9 mouse cellular contexts compared by ENCODE assay signal in the genomic region with DNA sequence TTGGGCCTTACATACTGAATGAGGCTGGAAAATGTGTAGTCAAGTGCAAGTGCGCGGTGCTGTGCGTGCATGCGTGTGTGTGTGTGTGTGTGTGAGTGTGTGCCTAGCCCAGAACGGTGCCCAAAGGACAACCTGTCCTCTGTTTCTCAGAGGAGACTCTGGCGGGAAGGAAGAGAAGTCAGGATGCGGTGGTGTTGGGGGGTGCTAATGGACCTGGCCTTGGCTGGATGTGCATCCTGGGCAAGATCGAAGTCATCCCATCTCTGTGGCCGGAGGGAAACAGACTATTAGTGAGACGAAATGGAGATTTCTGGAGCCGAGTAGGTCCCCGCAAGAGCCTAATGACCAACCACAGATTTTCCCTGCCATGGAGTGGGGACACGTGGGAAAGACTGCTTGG. TPM values are rescaled to one million over a fixed set of nuclear protein-coding genes. Genes with fewer than 3 reads are reported as not detected.
DNase-seq lines count a peak whose midpoint lies in the region; ATAC-seq and TF ChIP-seq lines count a peak whose summit lies in the region.
"Had no signal": no experiment of that assay in that cellular context is flagged by ENCODE, and none has a peak within 500 bp of the region (broad histone marks: within the 10 kb centered on the region; RNA-seq: fewer than 3 reads in every experiment).

No protein-coding gene starts in this region.

- H3K9ac ChIP-seq in CH12.LX (ENCODE audit: insufficient read depth, low read depth) = peak overlapping the region; percentile 36
- peak overlapping the region; percentile 50; the same call in 1 of the 2 replicates for H3K9ac ChIP-seq in kidney, embryonic 14.5 days (ENCODE audit: low read depth, low read length)
- peak overlapping the region; percentile 56 for H3K9ac ChIP-seq in midbrain, embryonic 11.5 days (ENCODE audit: low read length)

- no peaks in the 10 kb centered on the region for H3K27me3 ChIP-seq in CH12.LX (replicated peaks)
- no peaks in the 10 kb centered on the region for H3K27me3 ChIP-seq in forebrain, embryonic 10.5 days (ENCODE audit: poor library complexity, severe bottlenecking)
- H3K27me3 ChIP-seq in kidney, embryonic 14.5 days (ENCODE audit: control insufficient read depth, insufficient read depth, low read length) = no peaks in the 10 kb centered on the region
- no peaks in the 10 kb centered on the region for H3K27me3 ChIP-seq in midbrain, embryonic 11.5 days (ENCODE audit: control insufficient read depth, insufficient read depth, low read length)

- no peak for ATAC-seq in kidney, embryonic 14.5 days (ENCODE audit: low FRiP score, low TSS enrichment)
- ATAC-seq in midbrain, embryonic 11.5 days (ENCODE audit: low FRiP score) = no peak
- ATAC-seq in erythroid progenitor cell, adult 5-6 weeks (replicated peaks; ENCODE audit: low FRiP score, poor library complexity, severe bottlenecking) = no peak

- no peak for TF ChIP-seq CTCF in CH12.LX (conservative IDR thresholded peaks at IDR 0.05 in 1 of 2, IDR thresholded peaks at IDR 0.05 in 1 of 2; ENCODE audit: low read depth in 2 of 2, low read length in 2 of 2)

- TF ChIP-seq EP300 in CH12.LX (IDR thresholded peaks at IDR 0.05; ENCODE audit: low read length) = no peak

- no peaks in the 10 kb centered on the region; the same call in 1 of the 2 replicates for H3K79me2 ChIP-seq in CH12.LX (replicated peaks; ENCODE audit: control insufficient read depth, extremely low read depth, insufficient read depth, poor library complexity, severe bottlenecking)

- H3K4me2 ChIP-seq in CH12.LX (ENCODE audit: insufficient read depth, low read depth, poor library complexity, severe bottlenecking) = peak overlapping the region; percentile 98
- H3K4me2 ChIP-seq in kidney, embryonic 14.5 days (replicated peaks; ENCODE audit: low read depth, low read length) = peak overlapping the region; percentile 89
- H3K4me2 ChIP-seq in midbrain, embryonic 11.5 days = peak overlapping the region; percentile 91

- H3K4me3 ChIP-seq in CH12.LX (replicated peaks in 1 of 3; ENCODE audit: low read depth in 2 of 3, low read length in 2 of 3, poor library complexity in 1 of 3) = peak overlapping the region; percentile 77 to 96 (median 87)
- H3K4me3 ChIP-seq in forebrain, embryonic 10.5 days = peak overlapping the region; percentile 72
- peak overlapping the region; percentile 73 for H3K4me3 ChIP-seq in kidney, embryonic 14.5 days (ENCODE audit: low read length)
- H3K4me3 ChIP-seq in midbrain, embryonic 11.5 days (ENCODE audit: low read depth, low read length) = peak overlapping the region; percentile 63

- in situ Hi-C loops in CH12.LX (cut with MboI; ENCODE audit: low pct_ligation_motif_present, low pct_unique_long_range_greater_than_20kb, low sequenced_read_pairs) = loop anchor here (10.0 kb wide), 1 partner anchor 86 kb away; no protein-coding TSS in a partner anchor

- H3K36me3 ChIP-seq in CH12.LX (replicated peaks in 1 of 2; ENCODE audit: control insufficient read depth in 1 of 2, insufficient read depth in 1 of 2, low read length in 1 of 2) = peaks cover 25 to 49% of the 10 kb centered on the region in 2 experiments
- H3K36me3 ChIP-seq in forebrain, embryonic 10.5 days (replicated peaks) = peaks cover 26% of the 10 kb centered on the region
- H3K36me3 ChIP-seq in kidney, embryonic 14.5 days (ENCODE audit: control insufficient read depth, insufficient read depth, low read length) = peaks cover 16% of the 10 kb centered on the region
- H3K36me3 ChIP-seq in midbrain, embryonic 11.5 days (ENCODE audit: control insufficient read depth, insufficient read depth, low read length) = 0 out of 2 replicates have a peak, but pooled peaks cover 2% of the 10 kb centered on the region

- TF ChIP-seq RAD21 in CH12.LX (IDR thresholded peaks at IDR 0.05; ENCODE audit: low read depth, low read length) = no peak

- no peak for TF ChIP-seq POLR2A in CH12.LX (IDR thresholded peaks at IDR 0.05; ENCODE audit: low read depth, low read length)

- peaks cover 16 to 43% of the 10 kb centered on the region in 2 experiments for H3K4me1 ChIP-seq in CH12.LX (ENCODE audit: control insufficient read depth in 1 of 2, insufficient read depth in 2 of 2)
- H3K4me1 ChIP-seq in forebrain, embryonic 10.5 days = peaks cover 44% of the 10 kb centered on the region
- H3K4me1 ChIP-seq in kidney, embryonic 14.5 days (ENCODE audit: control insufficient read depth, insufficient read depth, low read length) = peaks cover 21% of the 10 kb centered on the region; the same call in 1 of the 2 replicates
- peaks cover 18% of the 10 kb centered on the region for H3K4me1 ChIP-seq in midbrain, embryonic 11.5 days (ENCODE audit: control insufficient read depth, insufficient read depth, low read length)

- WGBS in forebrain, embryonic 10.5 days = 11% methylated on average over 13 of the region's 13 CpGs
- 7% methylated on average over 13 of the region's 13 CpGs for WGBS in kidney, embryonic 14.5 days
- 13% methylated on average over 13 of the region's 13 CpGs for WGBS in midbrain, embryonic 11.5 days

- dilution Hi-C loops in CH12.LX (cut with MboI; ENCODE audit: extremely low pct_ligation_motif_present, extremely low pct_unique_long_range_greater_than_20kb, low sequenced_read_pairs) = no loop called here

- DNase-seq in cerebellum, adult 11 months = peak; percentile 43
- no peak for DNase-seq in cerebellum, adult 9-10 months
- DNase-seq in CH12.LX (ENCODE audit: extremely low read depth) = no peak
- DNase-seq in forebrain, embryonic 10.5 days (ENCODE audit: extremely low spot score, low spot score) = peak; percentile 43
- DNase-seq in midbrain, embryonic 11.5 days (ENCODE audit: low spot score, missing footprints) = peak; percentile 92
- no peak for DNase-seq in frontal cortex, postnatal 36 days (ENCODE audit: low spot score in 2 of 2)

- H3K9me3 ChIP-seq in CH12.LX (replicated peaks; ENCODE audit: low read length) = no peaks in the 10 kb centered on the region
- H3K9me3 ChIP-seq in forebrain, embryonic 10.5 days = no peaks in the 10 kb centered on the region
- no peaks in the 10 kb centered on the region for H3K9me3 ChIP-seq in kidney, embryonic 14.5 days (ENCODE audit: control insufficient read depth, low read length)
- no peaks in the 10 kb centered on the region for H3K9me3 ChIP-seq in midbrain, embryonic 11.5 days (ENCODE audit: control insufficient read depth, low read length)

- peak overlapping the region; percentile 85 for H3K27ac ChIP-seq in CH12.LX (ENCODE audit: insufficient read depth, low read depth)
- peak overlapping the region; percentile 97 for H3K27ac ChIP-seq in forebrain, embryonic 10.5 days
- peak overlapping the region; percentile 86 for H3K27ac ChIP-seq in kidney, embryonic 14.5 days (ENCODE audit: low read depth, low read length)
- peak overlapping the region; percentile 52 for H3K27ac ChIP-seq in midbrain, embryonic 11.5 days (ENCODE audit: low read depth, low read length)

RNA-seq across cellular contexts. Expression of a gene that starts 0.5 kb away (rescaled TPM):
- 22.9 and 25.2 TPM in 2 replicates for total RNA-seq in CH12.LX (2012; rRNA removed)
- total RNA-seq in CH12.LX (2014; rRNA removed) = 21.5 and 22.1 TPM in 2 replicates
- 40.0 and 44.6 TPM in 2 replicates for polyA plus RNA-seq in CH12.LX (2012; ENCODE audit: insufficient read length, low read depth)
- polyA plus RNA-seq in forebrain, embryonic 10.5 days (2016; fragmentation: Nextera tagmentation; extraction: Ambion mirVana) = 43.8 and 49.9 TPM in 2 replicates
- 29.7 and 37.1 TPM in 2 replicates for polyA plus RNA-seq in kidney, embryonic 14.5 days (2014; fragmentation: Nextera tagmentation; extraction: Ambion mirVana)
- 21.2 and 23.6 TPM in 2 replicates for polyA plus RNA-seq in midbrain, embryonic 11.5 days (2014; fragmentation: Nextera tagmentation; extraction: Ambion mirVana)
- not detected in 2 replicates for total RNA-seq in erythroid progenitor cell, adult 5-6 weeks (2015; ENCODE audit: low replicate concordance)
- total RNA-seq in erythroid progenitor cell, adult 5-6 weeks (2017; ENCODE audit: low replicate concordance) = 7.1 TPM in 1 of 2 replicates, not detected in the other

RNA-seq across cellular contexts. Expression of a gene that starts 0.5 kb away (rescaled TPM):
- 23.6 and 32.0 TPM in 2 replicates for total RNA-seq in CH12.LX (2012; rRNA removed)
- total RNA-seq in CH12.LX (2014; rRNA removed) = 17.4 and 20.2 TPM in 2 replicates
- 25.0 and 26.0 TPM in 2 replicates for polyA plus RNA-seq in CH12.LX (2012; ENCODE audit: insufficient read length, low read depth)
- polyA plus RNA-seq in forebrain, embryonic 10.5 days (2016; fragmentation: Nextera tagmentation; extraction: Ambion mirVana) = 22.7 and 22.8 TPM in 2 replicates
- 32.8 and 36.8 TPM in 2 replicates for polyA plus RNA-seq in kidney, embryonic 14.5 days (2014; fragmentation: Nextera tagmentation; extraction: Ambion mirVana)
- polyA plus RNA-seq in midbrain, embryonic 11.5 days (2014; fragmentation: Nextera tagmentation; extraction: Ambion mirVana) = 19.7 and 24.5 TPM in 2 replicates
- total RNA-seq in erythroid progenitor cell, adult 5-6 weeks (2015; ENCODE audit: low replicate concordance) = 4.7 and 10.1 TPM in 2 replicates
- total RNA-seq in erythroid progenitor cell, adult 5-6 weeks (2017; ENCODE audit: low replicate concordance) = 2.8 and 4.4 TPM in 2 replicates

RNA-seq across cellular contexts. Expression of a gene that starts 20.8 kb away (rescaled TPM):
- 2.5 and 5.4 TPM in 2 replicates for total RNA-seq in CH12.LX (2012; rRNA removed)
- total RNA-seq in CH12.LX (2014; rRNA removed) = 1.4 and 3.9 TPM in 2 replicates
- polyA plus RNA-seq in CH12.LX (2012; ENCODE audit: insufficient read length, low read depth) = 1.2 and 1.5 TPM in 2 replicates
- polyA plus RNA-seq in forebrain, embryonic 10.5 days (2016; fragmentation: Nextera tagmentation; extraction: Ambion mirVana) = 0.30 TPM in 1 of 2 replicates, not detected in the other
- 0.19 and 1.2 TPM in 2 replicates for polyA plus RNA-seq in kidney, embryonic 14.5 days (2014; fragmentation: Nextera tagmentation; extraction: Ambion mirVana)
- polyA plus RNA-seq in midbrain, embryonic 11.5 days (2014; fragmentation: Nextera tagmentation; extraction: Ambion mirVana) = 0.19 and 0.68 TPM in 2 replicates
- total RNA-seq in erythroid progenitor cell, adult 5-6 weeks (2015; ENCODE audit: low replicate concordance) = 128 and 134 TPM in 2 replicates
- total RNA-seq in erythroid progenitor cell, adult 5-6 weeks (2017; ENCODE audit: low replicate concordance) = 69.4 and 132 TPM in 2 replicates

RNA-seq across cellular contexts. Expression of a gene that starts 30.1 kb away (rescaled TPM):
- total RNA-seq in CH12.LX (2012; rRNA removed) = 84.3 and 108 TPM in 2 replicates
- 60.3 and 66.7 TPM in 2 replicates for total RNA-seq in CH12.LX (2014; rRNA removed)
- 90.9 and 99.8 TPM in 2 replicates for polyA plus RNA-seq in CH12.LX (2012; ENCODE audit: insufficient read length, low read depth)
- polyA plus RNA-seq in forebrain, embryonic 10.5 days (2016; fragmentation: Nextera tagmentation; extraction: Ambion mirVana) = 1.4 and 1.7 TPM in 2 replicates
- 1.3 and 1.7 TPM in 2 replicates for polyA plus RNA-seq in kidney, embryonic 14.5 days (2014; fragmentation: Nextera tagmentation; extraction: Ambion mirVana)
- 1.8 and 2.3 TPM in 2 replicates for polyA plus RNA-seq in midbrain, embryonic 11.5 days (2014; fragmentation: Nextera tagmentation; extraction: Ambion mirVana)
- total RNA-seq in erythroid progenitor cell, adult 5-6 weeks (2015; ENCODE audit: low replicate concordance) = 19.1 and 20.1 TPM in 2 replicates
- total RNA-seq in erythroid progenitor cell, adult 5-6 weeks (2017; ENCODE audit: low replicate concordance) = 19.4 and 44.5 TPM in 2 replicates

RNA-seq across cellular contexts. Expression of a gene that starts 54.8 kb away (rescaled TPM):
- 14.6 and 18.1 TPM in 2 replicates for total RNA-seq in CH12.LX (2012; rRNA removed)
- total RNA-seq in CH12.LX (2014; rRNA removed) = 13.6 and 15.4 TPM in 2 replicates
- polyA plus RNA-seq in CH12.LX (2012; ENCODE audit: insufficient read length, low read depth) = 10.6 and 12.7 TPM in 2 replicates
- 0.15 and 0.16 TPM in 2 replicates for polyA plus RNA-seq in forebrain, embryonic 10.5 days (2016; fragmentation: Nextera tagmentation; extraction: Ambion mirVana)
- polyA plus RNA-seq in kidney, embryonic 14.5 days (2014; fragmentation: Nextera tagmentation; extraction: Ambion mirVana) = not detected in 2 replicates
- 0.07 and 0.11 TPM in 2 replicates for polyA plus RNA-seq in midbrain, embryonic 11.5 days (2014; fragmentation: Nextera tagmentation; extraction: Ambion mirVana)
- 1.7 and 2.5 TPM in 2 replicates for total RNA-seq in erythroid progenitor cell, adult 5-6 weeks (2015; ENCODE audit: low replicate concordance)
- total RNA-seq in erythroid progenitor cell, adult 5-6 weeks (2017; ENCODE audit: low replicate concordance) = 1.4 TPM in 1 of 2 replicates, not detected in the other
- polyA plus RNA-seq: frontal cortex, adult 2 months had no signal

Comparison
In these comparisons a context has a peak if more than half of its experiments do, and no peak if none do; other contexts are left out.
1. DNase-seq: peak in cerebellum, adult 11 months (single experiment), forebrain, embryonic 10.5 days (single experiment) and midbrain, embryonic 11.5 days (single experiment); none in cerebellum, adult 9-10 months (single experiment), CH12.LX (single experiment) and frontal cortex, postnatal 36 days (0 of 2).
2. Peak in every context shown above with its lines, with median percentiles within 50 percentile points of each other: H3K27ac ChIP-seq, H3K4me2 ChIP-seq, H3K4me3 ChIP-seq and H3K9ac ChIP-seq.